Mouse (Mus musculus): ENCODE data around the gene Thumpd3.
A peak's percentile ranks its signal among the peaks of the same experiment; 100 is the strongest.

Thumpd3 gene

GRCm38 (mm10) chr6:113037946-113038734, 7.9 kb upstream of the Thumpd3 start:
- peak; percentile 82 for DNase-seq

- no peak for DNase-seq
Observed at GRCm38 (mm10) chr6:113038735-113039058, 7.3 kb upstream of the Thumpd3 start.

GRCm38 (mm10) chr6:113040319-113040718, 5.7 kb upstream of the Thumpd3 start:
- DNase-seq, result no peak

- DNase-seq, result no peak
Observed at GRCm38 (mm10) chr6:113041215-113041990, 4.6 kb upstream of the Thumpd3 start.

GRCm38 (mm10) chr6:113045575-113045974, 450 bp upstream of the Thumpd3 start:
- DNase-seq, result no peak

GRCm38 (mm10) chr6:113047016-113047746, 1.2 kb downstream of the Thumpd3 start:
- peak; percentile 12 for DNase-seq

- DNase-seq, result no peak
Observed at GRCm38 (mm10) chr6:113048371-113048770, 2.3 kb downstream of the Thumpd3 start.

GRCm38 (mm10) chr6:113049159-113049558, 3.1 kb downstream of the Thumpd3 start:
- no peak for DNase-seq

- DNase-seq, result no peak
Observed at GRCm38 (mm10) chr6:113052972-113053371, 6.9 kb downstream of the Thumpd3 start.

GRCm38 (mm10) chr6:113054552-113055107, 8.6 kb downstream of the Thumpd3 start:
- DNase-seq, result no peak

GRCm38 (mm10) chr6:113060892-113061563, 15.0 kb downstream of the Thumpd3 start:
- DNase-seq, result no peak

- DNase-seq, result no peak
Observed at GRCm38 (mm10) chr6:113062253-113062652, 16.2 kb downstream of the Thumpd3 start.

- DNase-seq, result no peak
Observed at GRCm38 (mm10) chr6:113063363-113063762, 17.3 kb downstream of the Thumpd3 start.

GRCm38 (mm10) chr6:113065186-113065585, 19.2 kb downstream of the Thumpd3 start:
- DNase-seq, result no peak

GRCm38 (mm10) chr6:113069154-113069553, 23.1 kb downstream of the Thumpd3 start:
- no peak for DNase-seq

GRCm38 (mm10) chr6:113075261-113075660, 29.2 kb downstream of the Thumpd3 start:
- DNase-seq, result no peak

- DNase-seq, result peak; percentile 94
Observed at GRCm38 (mm10) chr6:113076012-113076685, 30.1 kb downstream of the Thumpd3 start.

GRCm38 (mm10) chr6:113076686-113077516, 30.9 kb downstream of the Thumpd3 start, which contains the start of gene Setd5:
TSS of gene Setd5 (plus strand) at chr6:113077365.
- DNase-seq, result peak; percentile 99

GRCm38 (mm10) chr6:113077569-113078030, 31.6 kb downstream of the Thumpd3 start:
- no peak for DNase-seq

GRCm38 (mm10) chr6:113078031-113078721, 32.2 kb downstream of the Thumpd3 start:
- peak; percentile 39 for DNase-seq
